Mouse (Mus musculus): ENCODE measurements around the gene Erf.

The Erf gene

DNA sequence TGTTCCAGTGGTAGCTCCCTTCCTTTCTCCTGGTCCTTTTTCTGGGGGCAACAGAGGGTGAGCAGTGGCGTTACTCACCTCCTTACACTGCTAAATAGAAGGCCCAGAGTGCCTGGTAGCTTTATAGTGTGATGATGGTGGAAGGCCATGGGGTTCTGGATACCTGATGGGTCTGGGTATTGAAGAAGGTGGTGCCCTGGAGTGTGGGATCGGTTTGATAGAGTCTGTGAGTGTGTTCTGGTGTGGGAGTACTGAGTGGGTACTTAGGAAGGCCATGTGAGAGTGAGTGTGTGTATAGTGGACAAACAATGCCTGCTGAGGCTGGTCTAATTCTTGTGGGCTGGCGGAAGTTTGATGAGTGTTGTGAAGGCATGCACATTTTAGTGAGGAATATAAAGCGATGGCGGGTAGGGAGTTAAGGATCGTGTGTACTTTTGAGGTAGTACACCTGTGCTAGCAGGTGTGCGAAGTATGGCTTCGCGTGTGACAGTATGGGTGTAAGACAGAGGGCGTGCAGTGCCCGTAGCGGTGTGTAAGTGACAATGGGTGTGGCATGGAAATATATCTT is 30.7 kb upstream of the Erf start:
- no peak for DNase-seq (ENCODE audit: low read depth, low spot score)

GRCm38 (mm10) chr7:25279861-25280791 is 29.6 kb upstream of the Erf start:
- no peak for DNase-seq (ENCODE audit: low read depth, low spot score)

DNA sequence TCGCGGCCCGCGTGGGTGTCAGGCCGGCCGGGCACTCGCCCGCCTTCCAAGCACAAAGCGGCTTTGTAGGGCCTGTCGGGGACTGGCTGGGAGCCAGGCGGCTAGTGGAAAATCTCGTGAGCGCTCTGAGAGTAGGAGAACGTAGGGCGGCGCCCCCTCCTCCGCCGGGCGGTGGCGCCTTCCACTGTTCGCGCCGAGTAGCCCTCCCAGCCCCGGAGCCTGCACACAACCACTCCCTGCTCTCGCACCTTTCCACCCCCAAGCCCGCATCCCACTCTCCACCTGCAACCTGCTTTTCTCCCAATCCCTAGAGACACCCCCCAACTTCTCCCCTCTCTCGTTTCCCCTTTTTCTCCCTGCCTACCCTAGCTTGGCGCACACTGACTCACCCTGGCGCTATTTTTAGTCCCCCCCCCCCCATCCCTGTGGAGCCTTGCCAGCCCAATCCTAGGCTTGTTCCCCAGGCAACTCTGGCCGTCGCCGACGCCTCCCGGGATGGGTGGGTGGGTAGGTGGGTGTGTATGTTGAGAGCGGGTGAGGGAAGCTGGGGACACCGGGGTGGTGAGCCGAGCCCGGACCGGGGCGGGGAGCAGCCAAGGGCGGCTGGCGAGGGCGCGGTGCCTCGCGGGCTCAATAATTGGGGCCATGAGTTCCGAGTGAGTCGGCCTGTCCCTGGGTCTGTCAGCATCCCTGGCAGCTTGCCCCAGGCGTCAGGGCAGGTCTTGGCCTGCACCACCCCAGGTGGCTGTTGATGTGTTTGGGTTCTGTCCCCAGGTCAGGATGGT is 28.7 kb upstream of the Erf start:
- DNase-seq (ENCODE audit: low read depth, low spot score) = no peak

- no peak for DNase-seq (ENCODE audit: low read depth, low spot score)
Measured at GRCm38 (mm10) chr7:25278341-25279075, 27.9 kb upstream of the Erf start.

- DNase-seq (ENCODE audit: low read depth, low spot score) = no peak
Measured at GRCm38 (mm10) chr7:25277998-25278340, 27.4 kb upstream of the Erf start.

GRCm38 (mm10) chr7:25277405-25277804 is 26.8 kb upstream of the Erf start:
- DNase-seq (ENCODE audit: low read depth, low spot score) = no peak

DNA sequence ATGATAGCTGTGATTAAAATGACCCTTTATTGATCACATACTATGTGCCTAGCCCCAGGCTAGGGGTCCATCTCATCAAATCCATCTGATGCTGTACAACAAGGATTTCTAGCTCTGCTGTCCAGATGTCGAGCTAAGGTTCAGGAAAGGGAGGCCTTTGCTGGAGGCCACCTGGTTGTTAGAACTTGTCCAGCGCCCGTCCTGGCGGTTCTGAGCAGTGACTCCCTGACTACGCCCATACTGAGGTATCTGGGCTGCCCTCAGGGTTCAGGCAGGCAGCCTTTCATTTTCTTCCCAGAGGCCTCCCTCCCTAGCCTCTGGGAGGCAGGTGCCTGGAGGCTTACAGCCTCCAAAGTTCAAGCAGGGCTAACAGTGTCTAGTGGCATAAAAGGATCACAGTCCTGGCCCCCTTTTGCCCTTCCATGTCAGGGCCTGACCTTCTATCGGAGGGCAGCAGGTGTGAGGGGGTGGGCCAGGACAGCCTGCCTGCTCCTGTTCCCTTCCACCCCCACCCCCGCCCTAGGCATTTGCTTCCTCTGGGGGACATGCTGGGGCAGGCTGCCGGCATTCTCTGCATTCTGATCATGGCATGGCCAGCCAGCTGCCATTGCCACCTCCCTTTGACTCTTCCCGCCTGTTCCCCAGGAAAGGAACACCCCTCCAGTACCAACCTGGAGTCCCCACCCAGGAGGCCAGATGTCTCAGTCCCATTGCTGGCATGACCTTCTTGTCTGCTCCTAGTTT is 25.2 kb upstream of the Erf start:
- DNase-seq (ENCODE audit: low read depth, low spot score) = no peak

DNA sequence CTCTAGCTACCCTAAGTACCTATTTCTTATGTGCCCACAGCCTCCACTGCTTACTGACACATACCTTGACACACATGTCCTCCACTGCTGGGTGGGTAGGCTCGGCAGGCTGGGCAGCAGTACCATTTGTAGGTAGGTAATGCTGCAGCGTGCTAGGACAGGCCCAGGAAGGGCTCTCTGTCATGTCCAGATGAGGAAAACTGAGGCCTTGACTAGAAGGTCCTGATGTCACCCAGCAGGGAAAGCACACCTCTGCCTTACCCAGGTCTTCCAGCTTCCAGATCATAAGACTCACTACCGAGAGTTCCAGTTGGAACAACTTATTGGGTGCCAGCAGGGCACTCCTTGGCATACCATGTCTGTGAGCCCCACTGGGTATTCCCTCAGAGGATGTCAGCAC is 24.4 kb upstream of the Erf start:
- DNase-seq (ENCODE audit: low read depth, low spot score) = no peak

- DNase-seq (ENCODE audit: low read depth, low spot score) = no peak
Measured at GRCm38 (mm10) chr7:25274571-25274970, 24.0 kb upstream of the Erf start.

DNA sequence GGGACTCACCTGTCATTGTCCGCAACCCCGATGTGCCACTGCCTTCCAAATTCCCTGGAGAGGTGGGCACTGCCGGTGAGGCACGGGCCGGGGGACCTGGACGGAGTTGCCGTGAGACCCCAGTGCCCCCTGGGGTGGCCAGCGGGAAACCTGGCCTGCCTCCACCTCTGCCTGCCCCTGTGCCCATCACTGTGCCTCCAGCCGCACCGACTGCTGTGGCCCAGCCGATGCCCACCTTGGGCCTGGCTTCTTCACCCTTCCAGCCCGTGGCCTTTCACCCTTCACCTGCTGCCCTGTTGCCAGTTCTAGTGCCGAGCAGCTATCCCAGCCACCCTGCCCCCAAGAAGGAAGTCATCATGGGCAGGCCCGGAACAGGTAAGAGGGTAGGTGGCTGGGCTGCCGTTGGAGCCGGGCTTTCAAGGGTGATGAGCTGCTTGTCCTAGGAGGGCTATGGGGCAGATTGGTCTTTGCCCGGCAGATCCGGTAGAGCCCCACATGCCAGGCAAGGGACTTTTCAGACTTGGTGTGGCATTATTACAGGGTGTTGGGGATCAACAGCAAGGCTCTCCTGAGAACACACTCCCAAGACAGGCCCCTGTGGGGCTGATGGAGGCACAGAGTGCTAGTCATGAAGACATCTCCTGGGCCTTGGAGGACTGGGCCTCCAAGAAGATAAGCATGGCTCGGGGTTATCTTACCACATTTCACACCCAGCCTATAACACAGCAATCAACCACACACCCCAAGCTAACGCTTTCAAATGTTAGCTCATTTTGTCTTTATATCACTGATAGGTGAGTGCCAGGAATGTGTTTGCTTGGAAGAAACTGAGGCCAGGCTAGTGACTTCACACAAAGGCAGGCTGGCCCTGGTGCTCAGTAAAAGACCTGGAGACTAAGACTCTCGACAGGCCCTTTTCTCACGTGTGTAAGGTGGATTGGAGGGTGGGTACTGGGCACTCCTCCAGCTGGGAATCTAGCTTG is 23.0 kb upstream of the Erf start:
- no peak for DNase-seq (ENCODE audit: low read depth, low spot score)

GRCm38 (mm10) chr7:25272445-25273258 is 22.1 kb upstream of the Erf start:
- no peak for DNase-seq (ENCODE audit: low read depth, low spot score)

- DNase-seq (ENCODE audit: low read depth, low spot score) = no peak
Measured at GRCm38 (mm10) chr7:25271651-25272444, 21.3 kb upstream of the Erf start.

DNA sequence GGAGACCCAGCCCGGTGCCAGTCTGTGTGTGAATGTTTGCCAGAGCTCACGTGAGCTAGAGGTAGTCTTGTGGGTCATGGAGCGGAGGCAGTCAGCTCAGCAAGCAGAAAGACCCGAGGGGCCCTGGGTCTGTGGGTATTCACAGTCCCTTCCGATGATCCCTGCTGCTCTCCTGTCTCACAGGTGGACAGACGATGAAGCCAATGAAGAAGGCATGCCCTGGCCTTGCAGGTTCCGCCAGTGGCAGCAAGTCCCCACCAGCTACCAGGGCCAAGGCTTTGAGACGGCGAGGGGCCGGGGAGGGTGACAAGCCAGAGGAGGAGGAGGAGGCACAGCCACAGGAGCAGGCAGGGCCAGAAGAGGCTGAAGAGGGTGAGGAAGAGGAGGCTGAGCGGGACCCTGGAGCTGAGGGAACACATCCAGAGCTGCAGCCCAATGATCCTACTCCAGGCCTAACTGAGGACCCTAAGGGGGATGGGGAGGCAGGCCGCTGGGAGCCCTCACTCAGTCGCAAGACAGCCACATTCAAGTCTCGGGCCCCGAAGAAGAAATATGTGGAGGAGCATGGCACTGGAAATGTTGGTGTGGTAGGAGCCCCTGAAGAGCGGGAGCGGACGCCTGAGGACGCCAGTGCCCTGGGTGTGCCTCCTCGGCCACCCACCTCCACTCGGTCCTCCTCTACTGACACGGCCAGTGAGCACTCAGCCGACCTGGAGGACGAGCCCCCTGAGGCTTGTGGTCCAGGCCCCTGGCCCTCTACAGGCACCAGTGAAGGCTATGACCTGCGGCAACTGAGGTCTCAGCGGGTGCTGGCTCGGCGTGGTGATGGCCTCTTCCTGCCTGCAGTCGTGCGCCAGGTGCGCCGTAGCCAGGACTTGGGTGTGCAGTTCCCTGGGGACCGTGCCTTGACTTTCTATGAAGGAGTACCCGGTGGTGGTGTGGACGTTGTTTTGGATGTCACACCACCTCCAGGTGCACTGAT is 20.4 kb upstream of the Erf start:
- no peak for DNase-seq (ENCODE audit: low read depth, low spot score)

DNA sequence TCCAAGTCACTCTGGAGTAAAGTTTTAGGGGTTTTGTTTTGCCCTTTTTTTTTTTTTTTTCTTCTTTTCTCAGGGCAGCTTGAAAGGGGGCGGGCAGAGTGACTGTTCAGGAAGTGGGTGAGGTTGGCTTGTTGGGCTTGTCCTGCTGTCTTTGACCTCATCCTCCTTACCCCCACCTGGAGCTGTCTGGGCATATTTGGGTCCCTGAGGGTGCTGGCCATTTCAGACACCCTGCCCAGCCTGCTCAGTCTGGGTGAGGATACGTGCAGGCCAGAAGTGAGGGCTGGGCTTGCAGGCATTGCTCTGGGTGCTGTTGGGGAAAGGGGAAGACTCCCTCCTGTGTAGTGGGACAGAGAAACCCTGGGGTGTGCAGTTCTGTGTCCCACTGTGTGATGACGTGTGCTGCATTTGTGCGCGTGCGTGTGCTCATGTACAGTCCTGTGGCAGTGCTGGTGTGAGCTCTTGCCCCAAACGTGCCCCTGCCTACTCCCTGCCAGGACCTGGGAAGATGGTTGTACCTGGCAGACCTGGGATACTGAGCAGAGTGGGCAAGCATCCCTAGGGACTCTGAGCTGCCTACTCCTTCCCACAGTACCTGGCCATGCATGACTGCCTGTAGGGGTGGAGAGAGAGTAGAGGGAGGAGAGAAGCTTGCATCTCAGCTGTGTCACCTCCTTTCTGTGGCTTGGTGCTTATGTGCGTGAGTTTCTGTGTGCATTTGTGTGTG is 19.1 kb upstream of the Erf start:
- no peak for DNase-seq (ENCODE audit: low read depth, low spot score)

- no peak for DNase-seq (ENCODE audit: low read depth, low spot score)
Measured at GRCm38 (mm10) chr7:25269029-25269428, 18.5 kb upstream of the Erf start.

DNA sequence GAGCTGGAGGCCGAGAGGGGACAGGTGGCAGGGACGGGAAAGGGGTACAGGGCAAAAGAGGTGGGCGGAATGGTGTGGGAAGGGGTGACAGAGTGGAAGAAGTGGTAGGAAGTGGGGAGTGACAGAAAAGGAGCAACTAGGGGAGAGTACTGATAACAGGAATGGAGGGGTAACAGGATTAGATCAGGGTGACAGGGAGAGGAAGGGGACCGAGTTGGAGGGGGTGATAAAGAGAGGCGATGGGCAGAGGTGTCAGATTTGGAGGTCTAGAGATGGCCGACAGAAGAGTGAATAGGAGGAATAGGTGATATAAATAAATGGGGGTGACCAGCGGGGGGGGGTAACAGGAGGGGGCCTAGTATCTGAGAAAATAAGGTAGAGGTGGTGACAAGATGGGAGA is 18.0 kb upstream of the Erf start:
- no peak for DNase-seq (ENCODE audit: low read depth, low spot score)

Measured in WW6 (cell line).